In the genomic region with DNA sequence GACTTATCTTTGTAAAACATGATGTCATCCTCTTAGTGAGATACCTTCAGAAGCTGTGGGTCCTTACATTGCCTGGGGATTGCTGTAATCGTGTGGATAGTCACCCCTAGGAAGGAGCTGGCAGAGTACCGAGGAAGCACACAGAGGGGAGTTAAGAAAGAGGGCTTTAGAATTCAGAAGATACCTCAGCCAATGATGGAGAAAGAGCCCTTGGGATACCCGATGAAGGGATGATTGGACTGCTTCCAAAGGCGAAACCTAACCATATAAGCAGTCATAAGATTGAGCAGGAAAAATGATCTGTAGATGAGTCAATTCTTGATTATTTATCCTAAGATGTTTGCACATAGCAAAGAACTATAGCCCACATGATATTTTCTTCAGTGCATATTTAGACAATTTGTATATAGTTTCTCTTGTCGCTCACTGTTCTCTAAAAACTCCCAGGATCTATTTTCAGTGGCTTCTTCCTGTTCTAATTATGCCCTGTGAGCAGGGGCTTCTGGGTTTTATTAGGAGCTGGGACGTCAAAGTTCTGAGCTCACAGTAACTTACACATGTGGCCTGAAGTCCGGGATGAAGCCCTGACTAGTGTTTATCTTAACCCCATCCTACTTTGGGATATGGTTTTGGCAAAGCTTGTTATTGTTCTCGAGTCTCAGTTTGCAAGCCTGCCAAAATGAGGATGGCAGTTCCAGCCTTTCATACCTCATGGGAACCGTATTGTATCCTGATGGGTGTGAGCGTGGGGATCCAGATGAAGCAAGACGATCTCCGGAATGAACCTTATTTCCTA, we compare ENCODE assay signal across 28 mouse cellular contexts.
A peak's percentile ranks its signal among the peaks of the same experiment; 100 is the strongest.
DNase-seq lines count a peak whose midpoint lies in the region; ATAC-seq and TF ChIP-seq lines count a peak whose summit lies in the region.
"Had no signal": no experiment of that assay in that cellular context is flagged by ENCODE, and none has a peak within 500 bp of the region (broad histone marks: within the 10 kb centered on the region; RNA-seq: fewer than 3 reads in every experiment).

No protein-coding gene starts in this region.

- peak overlapping the region; percentile 36; the same call in 1 of the 2 replicates for H3K27ac ChIP-seq in lung, embryonic 15.5 days
- H3K27ac ChIP-seq in embryonic facial prominence, embryonic 11.5 days (replicated peaks; ENCODE audit: low read depth, low read length): no peak overlapping the region
- H3K27ac ChIP-seq in embryonic fibroblast, embryonic 13.5 days (ENCODE audit: insufficient read depth, low read length): peak overlapping the region; percentile 71
- no peak overlapping the region for H3K27ac ChIP-seq in thymus, adult 2 months (ENCODE audit: control insufficient read depth, insufficient read depth, low read length)
- H3K27ac ChIP-seq: gastrocnemius, adult 2 months; heart, adult 2 months; heart, embryonic 13.5 days; hindbrain, embryonic 10.5 days; hindbrain, embryonic 15.5 days; kidney, postnatal 0 days; limb, embryonic 13.5 days; liver, embryonic 14.5 days had no signal

- DNase-seq in heart, adult 11 months: peak; percentile 90
- DNase-seq in heart, postnatal 4 days: no peak
- DNase-seq in lung, adult 2 months: no peak
- DNase-seq in embryonic facial prominence, embryonic 11.5 days (ENCODE audit: low spot score): peak; percentile 26
- DNase-seq in thymus, adult 2 months: no peak
- DNase-seq: adrenal gland, postnatal 25 days; cerebellum, adult 18-20 months; cerebellum, postnatal 10 days; gastrocnemius, adult 2 months; gastrocnemius, postnatal 36 days; heart, adult 2 months; heart, postnatal 10 days; kidney, adult 8-10 months; kidney, postnatal 4 days; lung, postnatal 36 days; midbrain, embryonic 14.5 days; thymus, postnatal 4 days had no signal

- H3K4me2 ChIP-seq in lung, embryonic 15.5 days: no peak overlapping the region
- no peak overlapping the region for H3K4me2 ChIP-seq in embryonic facial prominence, embryonic 11.5 days (ENCODE audit: low read depth, low read length)
- H3K4me2 ChIP-seq: heart, embryonic 13.5 days; hindbrain, embryonic 15.5 days; limb, embryonic 13.5 days had no signal

- peak; percentile 4; the same call in 1 of the 2 replicates for ATAC-seq in lung, embryonic 15.5 days (ENCODE audit: borderline replicate concordance, extremely low read depth, low FRiP score, low TSS enrichment)
- no peak for ATAC-seq in embryonic facial prominence, embryonic 11.5 days (replicated peaks; ENCODE audit: insufficient number of reproducible peaks, low FRiP score, low TSS enrichment, low read depth)
- ATAC-seq in megakaryocyte-erythroid progenitor cell, adult 5-6 weeks (replicated peaks; ENCODE audit: low FRiP score, low TSS enrichment, poor library complexity, severe bottlenecking): no peak
- ATAC-seq: forebrain, embryonic 14.5 days had no signal

- H3K9ac ChIP-seq in lung, embryonic 15.5 days: no peak overlapping the region
- H3K9ac ChIP-seq in embryonic facial prominence, embryonic 11.5 days (replicated peaks; ENCODE audit: low read length): no peak overlapping the region
- H3K9ac ChIP-seq: heart, embryonic 13.5 days; hindbrain, embryonic 15.5 days; limb, embryonic 13.5 days; liver, embryonic 14.5 days had no signal

- no peaks in the 10 kb centered on the region for H3K36me3 ChIP-seq in lung, embryonic 15.5 days
- H3K36me3 ChIP-seq in embryonic facial prominence, embryonic 11.5 days (replicated peaks; ENCODE audit: control insufficient read depth, insufficient read depth, low read depth, low read length): no peaks in the 10 kb centered on the region
- H3K36me3 ChIP-seq in thymus, adult 2 months (ENCODE audit: control insufficient read depth, insufficient read depth, low read length): no peaks in the 10 kb centered on the region
- H3K36me3 ChIP-seq: heart, embryonic 13.5 days; hindbrain, embryonic 10.5 days; hindbrain, embryonic 15.5 days; limb, embryonic 13.5 days had no signal

- H3K4me1 ChIP-seq in lung, embryonic 15.5 days: peaks cover 14% of the 10 kb centered on the region
- H3K4me1 ChIP-seq in lung, adult 2 months (ENCODE audit: control insufficient read depth, insufficient read depth, low read length): peaks cover 2% of the 10 kb centered on the region; the same call in 1 of the 2 replicates
- peaks cover 4% of the 10 kb centered on the region for H3K4me1 ChIP-seq in embryonic facial prominence, embryonic 11.5 days (ENCODE audit: control insufficient read depth, insufficient read depth, low read length)
- peaks cover 13% of the 10 kb centered on the region for H3K4me1 ChIP-seq in embryonic fibroblast, embryonic 13.5 days (ENCODE audit: control insufficient read depth, insufficient read depth, low read length)
- H3K4me1 ChIP-seq in thymus, adult 2 months (replicated peaks; ENCODE audit: control insufficient read depth, insufficient read depth, low read length): no peaks in the 10 kb centered on the region
- H3K4me1 ChIP-seq: hindbrain, embryonic 15.5 days had no signal

- H3K4me3 ChIP-seq in lung, embryonic 15.5 days: no peak overlapping the region
- H3K4me3 ChIP-seq in lung, adult 2 months (replicated peaks; ENCODE audit: extremely low read depth, low read depth, low read length): no peak overlapping the region
- no peak overlapping the region for H3K4me3 ChIP-seq in embryonic facial prominence, embryonic 11.5 days (ENCODE audit: low read depth, low read length)
- no peak overlapping the region for H3K4me3 ChIP-seq in embryonic fibroblast, embryonic 13.5 days (ENCODE audit: insufficient read depth, low read length)
- H3K4me3 ChIP-seq in thymus, adult 2 months (ENCODE audit: control insufficient read depth, insufficient read depth, low read length): no peak overlapping the region
- H3K4me3 ChIP-seq: gastrocnemius, adult 2 months; heart, adult 2 months; heart, embryonic 13.5 days; hindbrain, embryonic 10.5 days; hindbrain, embryonic 15.5 days; limb, embryonic 13.5 days; megakaryocyte, embryonic 14.5 days had no signal

- H3K9me3 ChIP-seq in lung, embryonic 15.5 days: no peaks in the 10 kb centered on the region
- no peaks in the 10 kb centered on the region for H3K9me3 ChIP-seq in embryonic facial prominence, embryonic 11.5 days (replicated peaks; ENCODE audit: control insufficient read depth, low read length)
- H3K9me3 ChIP-seq: heart, embryonic 13.5 days; hindbrain, embryonic 10.5 days; hindbrain, embryonic 15.5 days; limb, embryonic 13.5 days; megakaryocyte, embryonic 14.5 days had no signal

- no peak for TF ChIP-seq POLR2A in lung, adult 2 months (IDR thresholded peaks at IDR 0.05; ENCODE audit: borderline replicate concordance, extremely low read depth, low read depth, low read length)
- no peak for TF ChIP-seq POLR2A in embryonic fibroblast, embryonic 13.5 days (IDR thresholded peaks at IDR 0.05; ENCODE audit: low read depth, low read length)
- TF ChIP-seq POLR2A in thymus, adult 2 months (IDR thresholded peaks at IDR 0.05; ENCODE audit: control insufficient read depth, extremely low read depth, insufficient read depth, low read length, poor library complexity): no peak

- 43% methylated on average over 12 of the region's 12 CpGs for WGBS in lung, embryonic 15.5 days
- WGBS in lung, adult 2 months: 39% methylated on average over 12 of the region's 12 CpGs
- WGBS in embryonic facial prominence, embryonic 11.5 days: 49% methylated on average over 12 of the region's 12 CpGs
- WGBS in thymus, adult 2 months: 91% methylated on average over 12 of the region's 12 CpGs

- no peaks in the 10 kb centered on the region for H3K27me3 ChIP-seq in lung, embryonic 15.5 days
- H3K27me3 ChIP-seq in embryonic facial prominence, embryonic 11.5 days (ENCODE audit: control insufficient read depth, insufficient read depth, low read length): no peaks in the 10 kb centered on the region
- H3K27me3 ChIP-seq in thymus, adult 2 months (ENCODE audit: control insufficient read depth, insufficient read depth, low read length): no peaks in the 10 kb centered on the region
- H3K27me3 ChIP-seq: hindbrain, embryonic 15.5 days; limb, embryonic 13.5 days had no signal

- no peak for TF ChIP-seq CTCF in lung, adult 2 months (IDR thresholded peaks at IDR 0.05; ENCODE audit: insufficient read depth, low read length)
- TF ChIP-seq CTCF in embryonic fibroblast, embryonic 13.5 days (IDR thresholded peaks at IDR 0.05; ENCODE audit: borderline replicate concordance, insufficient read depth, low read length): no peak
- no peak for TF ChIP-seq CTCF in thymus, adult 2 months (IDR thresholded peaks at IDR 0.05; ENCODE audit: borderline replicate concordance, control insufficient read depth, extremely low read depth, insufficient read depth, low read length, poor library complexity)

Comparison
In these comparisons a context has a peak if more than half of its experiments do, and no peak if none do; other contexts are left out.
1. DNase-seq: peak in heart, adult 11 months (single experiment) and embryonic facial prominence, embryonic 11.5 days (single experiment); none in heart, postnatal 4 days (single experiment), lung, adult 2 months (single experiment) and thymus, adult 2 months (single experiment).
2. H3K27ac ChIP-seq: peak in lung, embryonic 15.5 days (single experiment) and embryonic fibroblast, embryonic 13.5 days (single experiment); none in embryonic facial prominence, embryonic 11.5 days (single experiment) and thymus, adult 2 months (single experiment).